ENCODE assay signal across 17 mouse cellular contexts in genomic region chr7:44341714-44342113, GRCm38 (mm10). TPM values are rescaled to one million over a fixed set of nuclear protein-coding genes. Genes with fewer than 3 reads are reported as not detected.
"Had no signal": no experiment of that assay in that cellular context is flagged by ENCODE, and none has a peak within 500 bp of the region (broad histone marks: within the 10 kb centered on the region; RNA-seq: fewer than 3 reads in every experiment).

No protein-coding gene starts in this region.

- H3K9ac ChIP-seq: limb, embryonic 12.5 days; limb, embryonic 15.5 days; liver, embryonic 14.5 days; liver, postnatal 0 days; lung, embryonic 14.5 days had no signal

- H3K4me3 ChIP-seq: limb, embryonic 12.5 days; limb, embryonic 15.5 days had no signal

- H3K36me3 ChIP-seq: limb, embryonic 12.5 days had no signal

- H3K27ac ChIP-seq: kidney, postnatal 0 days; limb, embryonic 12.5 days; limb, embryonic 15.5 days; liver, embryonic 14.5 days; macrophage had no signal

- DNase-seq: kidney, adult 2 months; kidney, postnatal 25 days; left cerebral cortex, postnatal 4 days; liver, postnatal 0 days; lung, embryonic 14.5 days; midbrain, embryonic 14.5 days; thymus, adult 2 months; thymus, postnatal 14 days; thymus, postnatal 4 days had no signal

- H3K9me3 ChIP-seq: limb, embryonic 12.5 days; limb, embryonic 15.5 days had no signal

- H3K4me2 ChIP-seq: limb, embryonic 12.5 days; limb, embryonic 15.5 days; liver, embryonic 11.5 days; lung, embryonic 14.5 days had no signal

- ATAC-seq: intestine, postnatal 0 days; liver, postnatal 0 days; lung, postnatal 0 days had no signal

RNA-seq across cellular contexts. Expression of gene Shank1, which starts 31.7 kb away (rescaled TPM):
- polyA plus RNA-seq: liver, postnatal 0 days; macrophage had no signal

RNA-seq across cellular contexts. Expression of gene Syt3, which starts 42.2 kb away (rescaled TPM):
- polyA plus RNA-seq: macrophage had no signal
